8 mouse cellular contexts compared by ENCODE assay signal in the genomic region with DNA sequence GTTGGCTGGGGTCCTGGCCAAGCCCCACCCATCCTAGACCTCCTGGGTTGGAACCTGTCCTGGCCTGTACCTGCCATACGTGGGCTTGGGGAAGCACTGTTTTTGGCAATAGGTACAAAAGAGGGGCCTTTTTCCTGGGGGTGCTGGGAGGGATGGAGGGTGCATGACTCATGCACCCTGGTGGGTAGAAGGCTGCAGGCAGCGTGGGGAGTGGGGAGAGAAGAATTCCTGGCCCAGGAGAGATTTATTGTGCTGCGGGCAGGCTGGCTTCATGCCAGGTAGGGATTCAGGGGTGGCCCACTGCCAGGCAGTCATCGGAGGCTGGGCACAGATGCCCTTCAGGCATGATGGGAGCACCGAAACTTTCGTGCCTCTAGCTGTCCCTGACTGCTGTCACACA. TPM values are rescaled to one million over a fixed set of nuclear protein-coding genes. Genes with fewer than 3 reads are reported as not detected.
DNase-seq lines count a peak whose midpoint lies in the region; TF ChIP-seq lines count a peak whose summit lies in the region.
"Had no signal": no experiment of that assay in that cellular context is flagged by ENCODE, and none has a peak within 500 bp of the region (broad histone marks: within the 10 kb centered on the region; RNA-seq: fewer than 3 reads in every experiment).

No protein-coding gene starts in this region.

- peak; percentile 15 to 28 for DNase-seq in left cerebral cortex, adult 18-20 months (ENCODE audit: low spot score in 2 of 2)
- DNase-seq in left cerebral cortex, adult 11 months (ENCODE audit: low spot score): no peak
- peak; percentile 64 to 68 for DNase-seq in adrenal gland, adult 18-20 months (ENCODE audit: low spot score in 2 of 2)
- DNase-seq in heart, postnatal 10 days: peak; percentile 74 to 76
- peak; percentile 33 for DNase-seq in testis, postnatal 14 days (ENCODE audit: low spot score)
- DNase-seq in c-Kit-positive CD71-positive TER-119-positive erythroid progenitor cells, embryonic 14.5 days (ENCODE audit: low spot score): no peak

- intact Hi-C loops in heart, postnatal 10 days (cut with DNase I): loop anchor here (5.0 kb wide), 2 partner anchors 39 to 54 kb away; no protein-coding TSS in a partner anchor

- H3K4me1 ChIP-seq in E14TG2a.4 (replicated peaks; ENCODE audit: low read depth, low read length): peaks cover 59% of the 10 kb centered on the region

- peak overlapping the region; percentile 43 for H3K4me3 ChIP-seq in E14TG2a.4 (replicated peaks; ENCODE audit: low read length)

- H3K27me3 ChIP-seq in E14TG2a.4 (ENCODE audit: insufficient read depth, low read length): no peaks in the 10 kb centered on the region

- H3K36me3 ChIP-seq in E14TG2a.4 (ENCODE audit: insufficient read depth, low read length): no peaks in the 10 kb centered on the region

- H3K9me3 ChIP-seq in E14TG2a.4 (ENCODE audit: low read length): no peaks in the 10 kb centered on the region

- TF ChIP-seq CTCF in E14TG2a.4 (conservative IDR thresholded peaks at IDR 0.05; ENCODE audit: low read length): no peak

RNA-seq across cellular contexts. Expression of gene 1700013G24Rik, which starts 4.9 kb away (rescaled TPM):
- not detected for total RNA-seq in left cerebral cortex, adult 18-20 months (2021)
- total RNA-seq in adrenal gland, adult 18-20 months (2021): not detected
- total RNA-seq in heart, postnatal 10 days (2021): not detected
- total RNA-seq: layer of hippocampus, postnatal 10 days had no signal

RNA-seq across cellular contexts. Expression of gene Cela3b, which starts 17.9 kb away (rescaled TPM):
- total RNA-seq in left cerebral cortex, adult 18-20 months (2021): not detected
- total RNA-seq in adrenal gland, adult 18-20 months (2021): not detected
- not detected for total RNA-seq in heart, postnatal 10 days (2021)
- total RNA-seq: layer of hippocampus, postnatal 10 days had no signal

RNA-seq across cellular contexts. Expression of gene Hspg2, which starts 20.4 kb away (rescaled TPM):
- total RNA-seq in left cerebral cortex, adult 18-20 months (2021): 1 to 10 TPM; 4.3 to 5.0 TPM
- 100 to 1,000 TPM in 1 of 2 experiments, 10 to 100 TPM in 1; 79.7 to 122 TPM for total RNA-seq in adrenal gland, adult 18-20 months (2021)
- 100 to 1,000 TPM; 524 to 560 TPM for total RNA-seq in heart, postnatal 10 days (2021)

RNA-seq across cellular contexts. Expression of gene Cela3a, which starts 38.6 kb away (rescaled TPM):
- not detected for total RNA-seq in left cerebral cortex, adult 18-20 months (2021)
- not detected for total RNA-seq in adrenal gland, adult 18-20 months (2021)
- total RNA-seq in heart, postnatal 10 days (2021): not detected
- total RNA-seq: layer of hippocampus, postnatal 10 days had no signal

Comparison
In these comparisons a context has a peak if more than half of its experiments do, and no peak if none do; other contexts are left out.
1. DNase-seq: peak in left cerebral cortex, adult 18-20 months (2 of 2), adrenal gland, adult 18-20 months (2 of 2), heart, postnatal 10 days (2 of 2) and testis, postnatal 14 days (single experiment); none in left cerebral cortex, adult 11 months (single experiment) and c-Kit-positive CD71-positive TER-119-positive erythroid progenitor cells, embryonic 14.5 days (single experiment).
2. RNA of gene Hspg2, which starts 20.4 kb away (total RNA-seq): 524 to 560 TPM in heart, postnatal 10 days and 79.7 to 122 TPM in adrenal gland, adult 18-20 months; 4.3 to 5.0 TPM in left cerebral cortex, adult 18-20 months; every median in the first group is over 10 times any median in the second.